Mouse (Mus musculus) small intestine, adult 10 weeks (tissue): ENCODE results near the gene Aknad1. TPM values are rescaled to one million over a fixed set of nuclear protein-coding genes. Genes with fewer than 3 reads are reported as not detected.

ENCODE experiments used
- polyA plus RNA-seq: library from polyadenylated mRNA; stranded (reverse); fragments of 350-450 nt; fragmentation: Illumina TruSeq; extraction: RNeasy Lipid Tissue Mini Kit (QIAGEN cat#74804); gene quantifications from one replicate; pipeline ENCODE4 v1.2.3, GENCODE M21; 2014; ENCODE audit warnings: low replicate concordance

Aknad1 gene
- not detected for polyA plus RNA-seq

DNA sequence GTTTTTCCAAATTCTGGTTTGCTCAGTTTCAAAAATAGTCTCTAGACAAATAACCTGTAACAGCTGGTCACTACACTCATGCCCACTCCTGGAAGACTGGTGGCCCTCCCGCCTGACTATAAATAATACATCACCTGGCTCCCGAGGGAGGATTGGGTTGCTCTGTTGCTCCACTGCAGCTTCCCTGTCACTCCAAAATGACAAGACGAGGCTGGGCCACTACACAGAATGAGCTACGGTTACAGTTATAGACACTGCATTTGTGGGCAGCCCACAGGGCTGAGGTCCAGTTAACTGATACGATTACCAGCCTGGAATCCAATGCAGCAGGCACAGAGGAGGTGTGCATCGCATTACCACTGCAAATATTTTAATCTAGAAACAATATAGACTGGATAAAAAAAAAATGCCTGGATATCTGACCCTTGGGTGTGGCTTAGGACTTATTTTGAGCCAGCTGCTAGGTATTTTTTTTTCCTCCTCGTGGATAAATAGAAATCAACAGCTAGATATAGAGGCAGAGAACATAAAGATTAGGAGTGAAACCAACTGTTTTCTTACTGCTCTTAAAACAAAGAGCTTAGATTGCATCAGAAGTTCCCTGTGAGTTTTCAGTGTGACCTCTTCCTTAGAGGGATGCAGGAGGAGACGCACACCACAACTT is at the start of gene Aknad1:
Aknad1 (plus strand) TSS at position 614 of the 664 bp plus-strand sequence.

GRCm38 (mm10) chr3:108722036-108722872 is 17.2 kb upstream of the Aknad1 start, which contains the start of gene Gpsm2:
Gpsm2 (minus strand) TSS chr3:108722309.

Other genes starting within 250 kb of the Aknad1 start
- not detected for gene 1700013F07Rik, start 205.5 kb upstream of the Aknad1 start, polyA plus RNA-seq
- 10.1 TPM for gene 5330417C22Rik, start 203.1 kb upstream of the Aknad1 start, polyA plus RNA-seq
- gene Tmem167b, start 177.2 kb upstream of the Aknad1 start, polyA plus RNA-seq = 72.1 TPM
- gene Taf13, start 168.0 kb upstream of the Aknad1 start, polyA plus RNA-seq = 79.9 TPM
- 9.8 TPM for gene Wdr47, start 148.4 kb upstream of the Aknad1 start, polyA plus RNA-seq
- gene Clcc1, start 85.7 kb upstream of the Aknad1 start, polyA plus RNA-seq = 32.2 TPM
- 43.4 TPM for gene Gpsm2, start 17.3 kb upstream of the Aknad1 start, polyA plus RNA-seq
- gene Stxbp3, start 100.9 kb downstream of the Aknad1 start, polyA plus RNA-seq = 195 TPM
- gene Fndc7, start 150.3 kb downstream of the Aknad1 start, polyA plus RNA-seq = not detected
- gene Prpf38b, start 172.1 kb downstream of the Aknad1 start, polyA plus RNA-seq = 248 TPM
- not detected for gene Henmt1, start 200.2 kb downstream of the Aknad1 start, polyA plus RNA-seq
- gene Gm9857, start 200.8 kb downstream of the Aknad1 start, polyA plus RNA-seq = not detected